Comparison of ENCODE assay signal across 8 mouse cellular contexts in the genomic region with DNA sequence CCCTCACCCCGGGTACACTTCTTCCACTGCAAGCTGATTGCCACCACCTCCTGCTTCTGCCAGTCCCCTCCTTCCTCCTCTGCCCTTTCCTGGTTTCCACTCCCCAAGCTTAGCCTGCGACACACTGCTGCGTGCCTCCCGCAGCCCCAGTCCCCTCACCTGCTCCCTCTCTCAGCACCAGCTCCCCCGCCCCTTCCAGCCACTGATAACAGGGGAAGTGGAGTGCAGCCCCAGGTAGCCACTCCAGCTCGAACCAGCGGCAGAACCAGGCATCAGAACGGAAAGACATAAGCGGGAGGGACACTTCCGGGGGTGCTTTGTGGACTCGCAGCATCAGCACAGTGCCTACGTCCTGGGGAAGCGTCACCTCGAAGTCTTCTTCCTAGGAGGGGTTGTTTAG. TPM values are rescaled to one million over a fixed set of nuclear protein-coding genes. Genes with fewer than 3 reads are reported as not detected.
A peak's percentile ranks its signal among the peaks of the same experiment; 100 is the strongest.
DNase-seq lines count a peak whose midpoint lies in the region; ATAC-seq and TF ChIP-seq lines count a peak whose summit lies in the region.

No protein-coding gene starts in this region.

- WGBS in heart, embryonic 15.5 days, result 2% methylated on average over 14 of the region's 14 CpGs
- WGBS in forebrain, embryonic 13.5 days, result 1% methylated on average over 14 of the region's 14 CpGs
- WGBS in liver, postnatal 0 days (ENCODE audit: insufficient replicate concordance), result under 1% methylated on average over 14 of the region's 14 CpGs

- H3K4me2 ChIP-seq in heart, embryonic 15.5 days, result peak overlapping the region; percentile 68
- peak overlapping the region; percentile 52 for H3K4me2 ChIP-seq in forebrain, embryonic 13.5 days
- H3K4me2 ChIP-seq in liver, postnatal 0 days (ENCODE audit: low read depth, low read length), result peak overlapping the region; percentile 29; the same call in 1 of the 2 replicates

- peak overlapping the region; percentile 36; the same call in 1 of the 2 replicates for H3K9ac ChIP-seq in heart, embryonic 15.5 days
- H3K9ac ChIP-seq in forebrain, embryonic 13.5 days, result peak overlapping the region; percentile 43
- no peak overlapping the region for H3K9ac ChIP-seq in liver, postnatal 0 days (replicated peaks)

- peaks cover 35% of the 10 kb centered on the region for H3K27me3 ChIP-seq in heart, embryonic 15.5 days
- H3K27me3 ChIP-seq in E14TG2a.4 (ENCODE audit: insufficient read depth, low read length), result peaks cover 34% of the 10 kb centered on the region
- H3K27me3 ChIP-seq in forebrain, embryonic 13.5 days, result peaks cover 44% of the 10 kb centered on the region
- peaks cover 23% of the 10 kb centered on the region for H3K27me3 ChIP-seq in liver, postnatal 0 days (ENCODE audit: insufficient read depth, low read length)

- DNase-seq in heart, adult 18-20 months, result no peak
- no peak for DNase-seq in liver, postnatal 0 days
- DNase-seq in layer of hippocampus, adult 9-10 months (ENCODE audit: low spot score), result no peak
- DNase-seq in layer of hippocampus, adult 11-12 months (ENCODE audit: low spot score), result no peak

- H3K36me3 ChIP-seq in heart, embryonic 15.5 days, result no peaks in the 10 kb centered on the region
- H3K36me3 ChIP-seq in E14TG2a.4 (ENCODE audit: insufficient read depth, low read length), result no peaks in the 10 kb centered on the region
- H3K36me3 ChIP-seq in forebrain, embryonic 13.5 days (ENCODE audit: poor library complexity, severe bottlenecking), result no peaks in the 10 kb centered on the region
- no peaks in the 10 kb centered on the region for H3K36me3 ChIP-seq in liver, postnatal 0 days (replicated peaks; ENCODE audit: insufficient read depth, low read length)

- peak overlapping the region; percentile 37 for H3K4me3 ChIP-seq in heart, embryonic 15.5 days
- peak overlapping the region; percentile 63 for H3K4me3 ChIP-seq in E14TG2a.4 (replicated peaks; ENCODE audit: low read length)
- peak overlapping the region; percentile 17 for H3K4me3 ChIP-seq in forebrain, embryonic 13.5 days
- H3K4me3 ChIP-seq in liver, postnatal 0 days (ENCODE audit: low read depth, low read length), result no peak overlapping the region

- no peak for ATAC-seq in heart, embryonic 15.5 days (replicated peaks; ENCODE audit: insufficient number of reproducible peaks, insufficient read depth, low FRiP score, low read depth)
- no peak for ATAC-seq in forebrain, embryonic 13.5 days
- ATAC-seq in liver, postnatal 0 days, result no peak
- no peak for ATAC-seq in erythroid progenitor cell, adult 5-6 weeks (replicated peaks; ENCODE audit: low FRiP score, poor library complexity, severe bottlenecking)

- TF ChIP-seq CTCF in E14TG2a.4 (conservative IDR thresholded peaks at IDR 0.05; ENCODE audit: low read length), result no peak
- no peak for TF ChIP-seq CTCF in liver, postnatal 0 days (IDR thresholded peaks at IDR 0.05; ENCODE audit: low read depth)

- TF ChIP-seq EP300 in liver, postnatal 0 days (IDR thresholded peaks at IDR 0.05; ENCODE audit: low read depth), result no peak

- H3K9me3 ChIP-seq in heart, embryonic 15.5 days (replicated peaks), result no peaks in the 10 kb centered on the region
- H3K9me3 ChIP-seq in E14TG2a.4 (ENCODE audit: low read length), result no peaks in the 10 kb centered on the region
- no peaks in the 10 kb centered on the region for H3K9me3 ChIP-seq in forebrain, embryonic 13.5 days (replicated peaks)
- H3K9me3 ChIP-seq in liver, postnatal 0 days (ENCODE audit: low read length), result no peaks in the 10 kb centered on the region

- peaks cover 12% of the 10 kb centered on the region for H3K4me1 ChIP-seq in heart, embryonic 15.5 days (replicated peaks)
- H3K4me1 ChIP-seq in E14TG2a.4 (replicated peaks; ENCODE audit: low read depth, low read length), result peaks cover 11% of the 10 kb centered on the region
- H3K4me1 ChIP-seq in forebrain, embryonic 13.5 days, result peaks cover 11% of the 10 kb centered on the region
- H3K4me1 ChIP-seq in liver, postnatal 0 days (ENCODE audit: insufficient read depth), result peaks cover 3% of the 10 kb centered on the region; the same call in 1 of the 2 replicates

- H3K27ac ChIP-seq in heart, embryonic 15.5 days, result no peak overlapping the region
- no peak overlapping the region for H3K27ac ChIP-seq in forebrain, embryonic 13.5 days
- no peak overlapping the region for H3K27ac ChIP-seq in liver, postnatal 0 days (ENCODE audit: low read depth)

RNA-seq across cellular contexts. Expression of gene Alox8, which starts 0.4 kb away (rescaled TPM):
- 1.9 and 2.1 TPM in 2 replicates for polyA plus RNA-seq in heart, embryonic 15.5 days (2015; fragmentation: Nextera tagmentation; extraction: Ambion mirVana)
- total RNA-seq in heart, adult 18-20 months (2021), result 1 to 10 TPM; 1.1 to 2.2 TPM
- polyA plus RNA-seq in forebrain, embryonic 13.5 days (2015; fragmentation: Nextera tagmentation; extraction: Ambion mirVana), result not detected in 2 replicates
- 0.04 TPM in 1 of 2 replicates, not detected in the other for polyA plus RNA-seq in liver, postnatal 0 days (2015; fragmentation: Nextera tagmentation; extraction: Ambion mirVana)
- total RNA-seq in erythroid progenitor cell, adult 5-6 weeks (2015; ENCODE audit: low replicate concordance), result not detected in 2 replicates
- not detected in 2 replicates for total RNA-seq in erythroid progenitor cell, adult 5-6 weeks (2017; ENCODE audit: low replicate concordance)

RNA-seq across cellular contexts. Expression of gene Gucy2e, which starts 39.6 kb away (rescaled TPM):
- 0.08 and 0.13 TPM in 2 replicates for polyA plus RNA-seq in heart, embryonic 15.5 days (2015; fragmentation: Nextera tagmentation; extraction: Ambion mirVana)
- total RNA-seq in heart, adult 18-20 months (2021), result 1 to 10 TPM; 1.3 to 1.5 TPM
- 0.18 and 0.29 TPM in 2 replicates for polyA plus RNA-seq in forebrain, embryonic 13.5 days (2015; fragmentation: Nextera tagmentation; extraction: Ambion mirVana)
- polyA plus RNA-seq in liver, postnatal 0 days (2015; fragmentation: Nextera tagmentation; extraction: Ambion mirVana), result not detected in 2 replicates
- 0.36 TPM in 1 of 2 replicates, not detected in the other for total RNA-seq in erythroid progenitor cell, adult 5-6 weeks (2015; ENCODE audit: low replicate concordance)
- total RNA-seq in erythroid progenitor cell, adult 5-6 weeks (2017; ENCODE audit: low replicate concordance), result not detected in 2 replicates

RNA-seq across cellular contexts. Expression of gene Alox12b, which starts 40.4 kb away (rescaled TPM):
- 0.05 TPM in 2 replicates for polyA plus RNA-seq in heart, embryonic 15.5 days (2015; fragmentation: Nextera tagmentation; extraction: Ambion mirVana)
- total RNA-seq in heart, adult 18-20 months (2021), result not detected
- polyA plus RNA-seq in forebrain, embryonic 13.5 days (2015; fragmentation: Nextera tagmentation; extraction: Ambion mirVana), result not detected in 2 replicates
- not detected in 2 replicates for polyA plus RNA-seq in liver, postnatal 0 days (2015; fragmentation: Nextera tagmentation; extraction: Ambion mirVana)
- total RNA-seq in erythroid progenitor cell, adult 5-6 weeks (2015; ENCODE audit: low replicate concordance), result not detected in 2 replicates
- total RNA-seq in erythroid progenitor cell, adult 5-6 weeks (2017; ENCODE audit: low replicate concordance), result not detected in 2 replicates
